Mouse (Mus musculus): ENCODE data around the gene Spata25.
"Not testable (repeated sequence)": the region's sequence is repeated elsewhere in the genome, so short reads cannot be mapped to it uniquely, and the experiment has no call there.

Spata25 gene

DNA sequence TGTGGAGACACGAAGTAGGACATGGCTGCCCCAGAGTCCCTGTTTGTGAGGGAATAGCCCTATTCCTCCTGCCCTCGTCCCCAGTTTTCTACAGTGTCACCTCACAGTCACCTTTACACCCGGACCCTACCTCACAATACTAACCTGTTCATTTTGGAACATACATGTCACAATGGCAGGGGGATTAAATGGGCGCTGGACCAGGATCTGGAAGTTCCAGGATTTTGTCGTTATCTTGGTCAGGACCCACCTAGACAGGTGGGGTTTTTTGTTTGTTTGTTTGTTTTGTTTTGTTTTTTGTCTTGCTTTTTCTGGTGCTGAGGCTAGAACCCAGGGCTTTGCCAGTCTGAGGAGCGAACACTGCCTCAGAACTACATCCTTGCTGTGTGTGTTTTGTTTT lies at the start of gene Spata25:
TSS of gene Spata25 (minus strand) at position 101 of the 400 bp plus-strand sequence.
- DNase-seq: no peak

DNA sequence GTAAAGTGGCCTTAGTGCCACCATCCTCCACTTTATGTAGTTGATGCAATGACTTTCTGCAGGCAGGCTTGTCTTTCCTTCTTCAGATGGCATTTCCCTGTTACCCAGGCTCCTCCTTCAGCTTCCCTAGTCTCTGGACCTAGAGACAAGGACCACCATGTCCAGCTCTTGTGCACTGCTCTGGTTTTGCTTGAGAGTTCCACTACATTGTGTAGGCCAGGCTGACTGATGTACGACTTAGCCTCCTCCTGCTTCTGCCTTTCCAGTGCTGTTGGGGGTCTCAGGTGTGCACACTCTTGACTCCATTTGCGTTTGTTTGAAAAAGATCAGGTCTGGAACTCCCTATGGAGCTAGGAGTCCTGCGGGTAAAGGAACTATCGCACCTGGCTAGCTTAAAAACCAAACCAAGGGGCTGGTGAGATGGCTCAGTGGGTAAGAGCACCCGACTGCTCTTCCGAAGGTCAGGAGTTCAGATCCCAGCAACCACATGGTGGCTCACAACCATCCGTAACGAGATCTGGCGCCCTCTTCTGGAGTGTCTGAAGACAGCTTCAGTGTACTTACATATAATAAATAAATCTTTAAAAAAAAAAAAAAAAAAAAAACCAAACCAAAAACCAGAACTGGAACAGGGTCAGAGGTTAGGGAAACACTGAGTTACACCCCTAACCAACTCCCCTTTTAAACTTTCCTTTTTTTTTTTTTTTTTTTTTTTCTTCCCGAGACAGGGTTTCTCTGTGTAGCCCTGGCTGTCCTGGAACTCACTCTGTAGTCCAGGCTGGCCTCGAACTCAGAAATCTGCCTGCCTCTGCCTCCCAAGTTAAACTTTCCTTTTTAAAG lies 49.3 kb upstream of the Spata25 start:
- DNase-seq: not testable (repeated sequence)

DNA sequence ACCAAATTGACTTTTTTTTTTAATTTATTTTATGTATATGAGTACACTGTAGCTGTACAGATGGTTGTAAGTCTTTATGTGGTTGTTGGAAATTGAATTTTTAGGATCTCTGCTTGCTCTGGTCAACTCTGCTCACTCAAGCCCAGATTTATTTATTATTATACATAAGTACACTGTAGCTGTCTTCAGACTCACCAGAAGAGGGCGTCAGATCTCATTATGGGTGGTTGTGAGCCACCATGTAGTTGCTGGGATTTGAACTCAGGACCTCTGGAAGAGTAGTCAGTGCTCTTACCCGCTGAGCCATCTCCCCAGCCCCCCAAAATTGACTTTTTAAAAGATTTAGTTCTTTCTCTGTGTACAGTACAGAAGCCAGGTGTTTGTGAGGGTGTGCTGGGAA lies 47.3 kb upstream of the Spata25 start:
- DNase-seq: not testable (repeated sequence)

DNA sequence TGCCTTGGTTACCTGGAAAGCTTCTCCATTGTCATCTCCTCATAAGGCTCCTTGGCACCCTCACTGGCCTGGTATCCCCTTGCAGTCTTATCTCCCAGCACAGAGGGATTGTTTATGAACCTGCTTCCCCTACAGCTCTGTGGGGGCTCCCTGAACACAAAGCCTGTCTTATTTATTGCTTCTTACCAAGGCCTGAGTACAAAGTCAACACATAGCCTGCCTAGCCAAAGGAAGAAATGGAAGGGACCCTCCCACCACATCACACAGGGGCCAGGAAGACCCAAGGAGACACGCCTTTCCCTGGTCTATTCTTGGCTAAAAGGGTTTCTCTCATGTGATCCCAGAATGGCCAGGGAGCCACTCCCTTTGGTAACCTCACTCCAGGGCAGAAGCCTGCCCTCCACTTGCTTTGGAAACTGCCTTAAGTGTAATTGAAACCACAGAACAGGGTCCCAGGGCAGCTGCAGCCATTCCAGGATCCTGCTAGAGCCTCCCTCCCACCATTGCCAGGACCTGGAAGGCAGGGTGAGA lies 46.0 kb upstream of the Spata25 start:
- no peak for DNase-seq

DNA sequence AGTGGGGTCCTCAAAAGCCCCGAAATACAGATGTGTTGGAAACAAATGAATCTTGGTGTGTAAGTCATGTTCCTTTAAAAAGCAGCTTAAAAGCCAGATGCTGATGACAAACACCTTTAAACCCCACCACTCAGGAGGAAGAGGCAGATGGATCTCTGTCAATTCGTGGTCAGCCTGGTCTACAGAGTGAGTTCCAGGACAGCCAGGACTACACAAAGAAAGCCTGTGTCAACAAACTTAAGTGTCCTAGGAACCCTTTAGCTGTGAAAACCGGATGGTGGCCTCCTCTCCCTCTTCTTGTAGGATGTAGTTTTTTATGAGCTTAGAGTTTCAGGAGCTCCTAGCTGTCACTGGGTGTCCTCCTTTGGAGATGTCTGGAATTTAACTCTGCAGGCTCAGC lies 45.3 kb upstream of the Spata25 start:
- DNase-seq: no peak

DNA sequence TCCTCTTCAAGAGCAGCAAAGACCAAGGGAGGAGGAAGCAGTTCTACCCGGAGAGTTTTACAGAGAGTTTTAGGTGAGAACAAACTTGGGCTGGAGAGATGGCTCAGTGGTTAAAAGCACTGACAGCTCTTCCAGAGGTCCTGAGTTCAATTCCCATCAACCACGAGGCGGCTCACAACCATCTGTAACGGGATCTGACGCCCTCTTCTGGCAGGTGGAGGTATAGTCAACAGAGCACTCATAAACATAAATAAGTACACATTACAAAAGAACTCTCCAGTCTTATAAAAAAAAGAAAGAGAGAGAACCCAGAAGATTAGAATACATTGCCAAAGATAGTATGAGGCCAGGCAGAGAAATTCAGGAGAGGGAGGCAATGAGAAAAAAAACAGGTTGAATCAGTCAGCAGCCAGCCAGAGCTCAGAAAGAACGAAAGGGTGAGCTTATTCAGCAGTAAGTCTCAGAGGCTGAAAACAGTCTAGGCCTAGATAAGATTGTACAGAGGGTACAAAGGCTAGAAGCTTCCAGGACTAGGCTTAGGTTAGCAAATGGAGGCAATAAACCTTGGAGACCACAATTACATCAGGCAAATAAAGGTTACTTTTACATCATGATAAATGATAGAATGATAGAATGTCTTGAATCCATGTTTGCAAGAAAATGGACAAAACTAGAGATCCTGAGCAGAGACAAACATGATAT lies 43.4 kb upstream of the Spata25 start:
- no peak for DNase-seq

DNA sequence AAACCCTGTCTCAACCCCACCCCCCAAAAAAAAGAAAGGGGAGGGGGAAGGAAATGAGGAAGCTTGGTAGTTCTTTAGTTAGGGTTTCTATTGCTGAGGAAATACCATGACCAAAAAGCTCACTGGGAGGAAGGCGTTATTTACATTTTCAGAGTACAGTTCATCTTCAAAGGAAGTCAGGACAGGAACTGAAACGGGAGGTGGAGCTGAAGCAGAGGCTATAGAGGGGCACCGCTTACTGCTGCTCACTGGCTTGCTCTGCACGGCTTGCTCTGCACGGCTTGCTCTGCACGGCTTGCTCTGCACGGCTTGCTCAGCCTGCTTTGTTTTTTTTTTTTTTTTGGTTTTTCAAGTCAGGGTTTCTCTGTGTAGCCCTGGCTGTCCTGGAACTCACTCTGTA lies 40.2 kb upstream of the Spata25 start:
- DNase-seq: no peak

DNA sequence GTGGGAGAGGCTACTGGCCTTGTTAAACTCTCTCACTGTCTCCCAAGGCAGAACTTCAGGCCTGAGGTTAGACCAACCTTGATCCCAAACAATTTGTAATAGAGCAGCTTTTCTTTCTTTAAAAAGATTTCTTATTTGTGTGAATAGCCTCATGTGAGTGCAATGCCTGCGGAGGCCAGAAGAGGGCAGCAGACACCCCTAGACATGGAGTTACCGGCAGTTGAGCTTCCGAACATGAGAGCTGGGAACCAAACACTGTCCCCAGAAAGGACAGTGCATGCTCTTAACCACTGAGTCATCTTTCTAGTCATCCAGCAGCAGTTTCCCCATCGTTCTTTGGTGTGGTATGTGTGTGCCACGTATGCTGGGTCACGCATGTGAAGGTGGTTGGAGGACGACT lies 39.2 kb upstream of the Spata25 start:
- DNase-seq: no peak

DNA sequence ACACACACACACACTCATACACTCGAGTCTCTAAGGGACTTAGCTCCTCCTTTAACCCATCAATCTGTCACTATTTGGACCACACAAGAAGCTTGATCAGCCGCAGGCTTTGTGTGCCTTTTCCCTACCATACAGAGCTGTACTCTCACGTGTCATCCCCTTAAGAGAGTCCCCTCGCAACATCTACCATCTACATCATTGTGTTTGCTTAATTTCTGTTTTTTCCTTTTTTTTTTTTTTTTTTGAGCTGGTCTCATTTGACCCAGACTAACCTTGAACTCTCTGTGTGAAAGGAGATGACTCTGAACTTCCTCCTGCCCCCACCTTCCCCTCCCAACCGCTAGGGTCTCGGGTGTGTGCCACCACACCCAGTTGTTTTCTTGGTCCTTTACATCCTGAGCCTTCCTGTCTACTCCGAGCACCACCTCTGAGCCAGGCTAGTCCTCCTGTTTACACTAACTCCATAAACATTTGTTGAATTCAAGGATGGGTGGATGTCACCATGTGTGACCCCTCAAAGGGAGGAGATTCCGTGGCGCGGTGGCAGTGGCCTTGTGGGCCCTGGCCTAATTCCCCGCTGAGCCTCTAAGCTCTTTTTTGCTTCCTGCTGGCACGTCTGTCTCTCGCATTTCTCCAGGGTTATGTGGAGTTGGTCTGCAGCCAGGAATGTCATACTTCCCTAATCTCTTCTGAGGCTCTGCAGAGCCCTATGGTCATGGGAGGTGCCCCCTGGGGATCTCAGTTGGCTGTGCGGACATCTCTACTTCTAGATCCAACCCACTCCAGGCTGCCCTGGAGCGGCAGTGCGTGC lies 38.6 kb upstream of the Spata25 start:
- no peak for DNase-seq

DNA sequence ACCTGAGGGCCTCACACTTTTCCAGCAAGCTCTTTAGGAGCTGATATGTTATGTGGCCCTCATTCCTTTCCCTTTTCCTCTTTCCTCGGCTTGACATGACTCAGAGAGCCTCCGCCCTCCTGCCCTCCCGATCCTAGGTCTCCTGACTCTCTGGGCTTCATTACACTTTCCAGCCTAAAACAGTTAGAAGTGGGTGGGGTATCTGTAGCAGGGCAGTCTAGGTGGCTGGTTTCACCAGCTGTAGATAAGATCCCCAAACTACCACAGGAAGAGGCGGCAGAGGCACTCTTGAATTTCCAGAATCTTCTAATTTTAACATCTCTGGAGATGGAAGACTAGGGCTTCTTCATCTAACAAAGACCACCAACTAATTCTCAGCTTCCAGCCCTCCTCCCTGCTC lies 36.3 kb upstream of the Spata25 start:
- DNase-seq: no peak

DNA sequence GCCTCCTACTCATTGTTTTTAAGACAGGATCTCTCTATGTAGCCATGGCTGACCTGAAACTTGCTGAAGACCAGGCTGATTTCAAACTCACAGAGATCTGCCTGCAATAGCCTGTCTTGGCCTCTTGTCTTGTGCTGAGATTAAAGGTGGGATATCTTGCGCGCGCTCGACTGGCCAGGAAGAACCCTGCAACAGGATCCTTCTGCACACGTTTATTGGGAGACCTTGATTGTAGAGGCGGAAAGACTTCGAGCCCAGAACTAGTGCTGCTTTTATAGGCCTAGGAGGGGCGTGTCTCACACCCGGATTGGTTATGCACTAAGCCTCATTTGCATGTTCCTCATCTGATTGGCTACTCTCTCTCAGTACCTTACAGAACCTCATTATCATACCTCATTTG lies 35.1 kb upstream of the Spata25 start:
- not testable (repeated sequence) for DNase-seq

DNA sequence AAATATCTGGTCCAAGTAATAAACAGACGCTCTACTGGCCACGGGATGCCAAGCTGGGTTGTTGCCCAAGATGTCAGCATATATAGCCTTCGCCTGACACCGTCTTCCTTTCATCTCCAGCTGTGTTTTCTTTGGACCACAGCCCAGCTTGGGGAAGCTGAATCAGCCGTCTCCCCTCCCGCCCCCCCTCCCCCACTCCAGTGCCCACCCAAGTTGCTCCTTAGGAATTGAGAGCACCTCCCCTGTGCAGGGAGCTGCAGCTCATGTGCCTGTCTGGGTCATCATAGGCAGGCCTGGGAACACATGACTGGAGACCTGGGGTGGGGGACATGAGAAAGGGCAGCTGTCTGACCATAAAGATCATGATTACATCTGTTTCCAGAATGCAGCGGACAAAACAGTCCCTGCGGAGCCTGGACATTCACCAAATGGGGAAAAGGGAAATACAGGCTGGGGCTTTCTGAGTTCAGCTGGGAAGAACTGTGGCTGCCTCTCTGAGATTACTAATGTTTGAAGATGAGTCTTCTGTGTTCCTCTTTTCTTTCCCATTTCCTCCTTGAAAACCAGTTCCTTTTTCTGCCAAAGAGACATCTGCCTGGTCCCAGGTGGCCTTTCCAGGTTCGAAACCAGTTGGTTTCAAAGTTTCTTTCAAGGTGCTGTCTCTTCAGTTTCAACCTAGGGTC lies 34.0 kb upstream of the Spata25 start:
- DNase-seq: no peak

DNA sequence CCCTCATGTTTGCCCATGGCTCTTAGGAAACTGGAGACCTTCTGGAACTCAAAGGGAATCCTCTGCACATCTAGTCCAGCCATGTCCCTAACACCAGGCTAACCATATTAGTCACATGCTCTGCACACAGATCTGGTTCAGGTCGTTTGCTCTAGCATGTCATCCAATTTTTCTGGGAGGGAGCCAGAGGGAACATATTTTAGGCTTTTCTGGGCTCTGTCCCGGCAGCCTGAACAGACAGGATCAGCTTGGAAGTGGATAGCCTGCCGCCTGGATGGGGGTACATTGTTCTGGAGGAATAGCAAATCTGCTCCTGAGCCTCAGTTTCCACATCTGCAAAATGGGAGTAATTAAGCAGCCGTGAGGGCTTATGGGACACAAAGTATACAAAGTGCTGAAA lies 32.8 kb upstream of the Spata25 start:
- no peak for DNase-seq

DNA sequence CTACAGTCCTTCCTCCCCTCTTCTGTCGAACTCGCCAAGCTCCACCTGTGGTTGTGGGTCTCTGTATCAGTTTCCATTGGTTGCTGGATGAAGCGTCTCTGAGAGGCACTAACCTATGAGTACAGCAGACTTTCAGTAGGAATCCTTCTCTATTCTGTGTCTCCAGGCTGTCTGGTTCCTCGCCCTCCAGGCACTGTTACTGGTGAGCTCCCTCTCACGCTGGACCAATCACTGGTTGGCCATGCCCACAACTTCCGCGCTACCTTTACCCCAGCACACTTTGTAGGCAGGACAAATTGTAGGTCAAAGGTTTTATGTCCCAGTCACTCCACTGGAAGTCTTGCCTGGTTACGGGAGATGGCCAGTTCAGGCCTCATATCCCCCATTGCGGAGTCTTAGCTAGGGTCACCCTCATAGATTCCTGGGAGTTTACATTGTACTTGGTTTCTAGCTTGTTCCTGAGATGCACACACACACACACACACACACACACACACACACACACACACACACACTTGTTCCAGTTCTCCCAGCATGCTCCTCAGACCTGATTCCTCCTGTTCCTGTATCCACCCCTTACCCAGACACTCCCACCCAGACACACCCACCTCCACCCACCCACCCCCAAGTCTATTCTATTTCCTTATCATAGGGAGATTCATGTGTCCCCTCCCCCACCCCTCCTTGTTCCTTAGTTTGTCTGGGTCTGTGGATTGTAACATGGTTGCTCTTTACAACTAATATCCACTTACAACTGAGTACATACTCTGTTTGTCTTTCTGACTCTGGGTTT lies 31.5 kb upstream of the Spata25 start:
- DNase-seq: no peak

DNA sequence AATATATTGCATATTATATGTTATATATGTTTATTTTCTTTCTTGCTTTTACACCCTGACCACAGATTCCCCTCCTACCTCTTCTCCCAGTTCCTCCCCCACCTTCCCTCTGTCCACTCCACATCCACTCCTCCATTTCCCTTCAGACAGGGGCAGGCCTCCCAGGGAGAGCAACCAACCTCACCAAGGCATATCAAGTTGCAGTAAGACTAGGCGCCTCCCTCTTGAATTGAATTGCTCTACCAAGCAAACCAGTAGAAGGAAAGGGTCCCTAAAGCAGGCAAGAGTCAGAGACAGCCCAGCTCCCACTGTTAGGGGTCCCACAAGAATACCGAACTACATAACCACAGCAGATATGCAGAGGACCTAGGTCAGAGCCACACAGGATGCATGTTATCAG lies 30.8 kb upstream of the Spata25 start:
- DNase-seq: no peak

DNA sequence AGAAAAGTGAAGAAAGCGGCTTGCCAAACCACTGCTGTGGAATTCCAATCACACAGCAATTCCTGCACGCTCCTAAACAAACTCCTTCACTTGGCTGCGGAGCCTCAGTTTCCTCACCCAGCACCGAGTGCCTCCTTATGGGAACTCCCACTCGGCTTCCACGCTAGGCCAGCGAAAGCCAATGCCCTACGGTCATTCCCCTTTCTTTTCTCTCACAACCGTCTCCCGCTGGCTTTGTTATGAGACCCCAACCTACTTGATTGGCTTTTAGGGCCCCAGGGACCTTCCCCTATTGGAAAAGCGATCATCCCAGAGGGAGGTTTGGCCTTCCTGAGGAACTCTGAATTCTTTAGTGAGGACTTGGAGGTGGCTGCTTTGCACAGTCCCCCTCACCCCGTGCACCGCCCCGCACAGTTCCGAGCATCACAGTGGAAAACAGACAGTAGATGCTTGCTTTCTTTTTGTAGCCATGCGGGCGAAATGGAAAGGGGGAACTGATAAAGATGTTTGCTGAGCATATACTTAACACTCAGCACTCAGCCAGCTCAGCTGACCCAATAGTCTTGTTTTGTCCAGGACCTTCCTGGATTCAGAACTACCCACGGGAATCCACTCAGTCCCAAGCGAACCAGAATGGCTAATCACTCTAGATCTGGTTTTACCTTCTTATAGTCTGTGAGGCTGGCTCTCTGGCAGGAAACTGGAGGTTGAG lies 29.7 kb upstream of the Spata25 start:
- DNase-seq: no peak

DNA sequence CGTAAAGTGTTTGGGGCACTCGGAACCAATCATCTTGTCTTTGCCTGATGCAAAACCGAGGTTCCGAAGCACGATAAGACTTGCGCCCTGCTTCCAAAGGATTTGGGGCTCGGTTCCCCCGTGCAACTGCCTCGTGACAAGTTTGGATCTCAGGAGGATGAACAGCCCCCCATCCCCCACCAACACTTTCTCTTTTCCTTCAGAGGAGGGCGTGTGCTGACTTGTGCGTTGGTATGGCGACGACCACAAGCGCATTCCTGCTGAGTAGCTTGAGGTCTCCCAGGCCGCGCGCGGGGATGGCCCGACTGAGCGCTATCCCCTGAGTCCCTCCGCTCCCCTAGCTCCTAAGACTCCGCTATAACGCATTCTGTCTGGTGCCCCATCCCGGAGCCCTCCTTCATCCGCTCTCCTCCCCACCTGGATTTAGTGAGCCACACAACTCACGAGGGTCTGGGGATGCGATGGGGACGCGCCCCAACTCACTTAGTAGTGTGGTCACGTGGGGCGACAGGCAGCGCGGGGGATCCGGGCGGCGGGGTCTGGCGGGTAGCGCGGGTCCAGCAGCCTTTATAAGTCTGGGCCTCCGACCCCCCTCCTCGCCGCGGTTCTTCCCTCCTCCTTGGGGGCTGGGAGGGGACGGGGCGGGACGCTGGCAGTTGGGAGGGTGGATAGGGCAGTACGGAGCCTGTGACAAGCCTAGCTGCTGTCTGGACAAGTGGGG lies 28.9 kb upstream of the Spata25 start, which contains the start of gene Pltp:
TSS of gene Pltp (minus strand) at position 611 of the 721 bp plus-strand sequence.
- peak; percentile 49 for DNase-seq

DNA sequence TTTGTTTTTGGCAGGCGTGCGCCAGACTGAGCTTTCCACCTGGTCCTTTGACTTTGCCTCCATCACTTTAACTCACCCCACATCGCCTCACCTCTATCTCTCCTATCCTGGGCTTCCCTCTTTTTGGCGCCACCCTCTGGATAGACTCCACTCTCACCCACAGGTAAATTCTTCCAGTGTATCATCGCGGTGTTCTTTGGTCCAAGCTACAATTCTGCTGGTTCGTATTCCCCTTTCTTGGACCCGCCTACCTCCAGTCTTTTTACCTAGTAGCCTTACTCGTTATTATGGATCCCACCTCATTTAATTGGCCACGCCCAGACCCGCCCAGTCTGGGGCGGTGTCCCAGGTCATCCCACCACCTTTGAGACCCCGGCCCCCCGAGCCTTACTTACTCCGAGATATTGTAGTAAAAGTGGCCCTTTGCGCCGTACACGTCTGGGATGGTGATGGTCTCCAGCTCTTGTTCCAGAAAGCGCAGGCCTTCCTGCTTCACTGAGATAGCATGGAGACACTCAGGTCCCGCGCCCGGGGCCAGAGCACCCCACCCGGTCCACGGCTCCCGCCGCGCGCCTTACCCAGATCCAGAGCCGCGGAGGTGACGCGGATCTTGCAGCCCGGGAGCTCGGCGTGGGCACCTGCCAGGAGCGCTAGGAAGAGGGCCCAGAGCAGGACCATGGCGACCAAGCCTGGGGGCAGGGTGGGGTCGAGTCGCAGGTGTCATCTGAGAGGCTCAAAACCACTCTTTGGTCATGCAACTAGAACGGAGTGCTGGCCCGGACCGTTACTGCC lies 28.2 kb upstream of the Spata25 start:
- no peak for DNase-seq

DNA sequence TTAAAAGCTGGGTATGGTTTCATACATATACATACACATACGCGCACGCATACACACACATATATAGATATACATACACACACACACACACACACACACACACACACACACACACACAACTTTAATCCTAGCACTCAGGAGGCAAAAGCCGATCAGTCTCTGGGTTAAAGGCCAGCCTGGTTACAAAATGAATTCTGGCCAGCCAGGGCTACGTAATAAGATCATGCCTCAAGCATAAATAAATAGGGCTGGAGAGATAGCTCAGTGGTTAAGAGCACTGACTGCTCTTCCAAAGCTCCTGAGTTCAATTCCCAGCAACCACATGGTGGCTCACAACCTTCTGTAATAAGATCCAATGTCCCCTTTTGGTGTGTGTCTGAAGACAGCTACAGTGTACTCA lies 27.2 kb upstream of the Spata25 start:
- not testable (repeated sequence) for DNase-seq

Measured in thymus, postnatal 14 days (tissue).